Mouse (Mus musculus): ENCODE measurements around the gene Zfp526. TPM values are rescaled to one million over a fixed set of nuclear protein-coding genes. Genes with fewer than 3 reads are reported as not detected.

Gene Zfp526
- total and polyA plus RNA-seq, 3 experiments = 9.5 to 14.8 TPM; not detected in 1

- Histone ChIP-seq H3K79me2 (ENCODE audit: control insufficient read depth, insufficient read depth, low read length, poor library complexity) (peaks cover 32% of the 10 kb centered on the region), H3K9me3 (replicated peaks; ENCODE audit: insufficient read depth, low read length) (no peaks in the 10 kb centered on the region), H3K4me3 (ENCODE audit: control insufficient read depth in 1 of 2, insufficient read depth in 1 of 2, low read depth in 2 of 2, low read length in 2 of 2) (peak within 1 kb of the TSS; percentile 88 to 99), H3K9ac (ENCODE audit: control insufficient read depth, low read depth, low read length, poor library complexity, severe bottlenecking) (peak within 1 kb of the TSS; percentile 88), H3K27ac (ENCODE audit: control insufficient read depth, low read depth, low read length) (peak within 1 kb of the TSS; percentile 79), H3K4me1 (ENCODE audit: control insufficient read depth in 1 of 2, insufficient read depth in 2 of 2, low read length in 2 of 2) (peaks cover 0 to 7% of the 10 kb centered on the region in 2 experiments; a peak in 3 of 4 replicates), H3K27me3 (ENCODE audit: control insufficient read depth in 1 of 2, insufficient read depth in 2 of 2, low read length in 2 of 2) (no peaks in the 10 kb centered on the region), H3K36me3 (ENCODE audit: control insufficient read depth in 1 of 2, insufficient read depth in 2 of 2, low read length in 2 of 2) (peaks cover 0 to 2% of the 10 kb centered on the region in 2 experiments; a peak in 3 of 4 replicates)
- peak; percentile 92 for DNase-seq (ENCODE audit: low read depth, low spot score)
- no peak; the same call in 1 of the 2 replicates for TF ChIP-seq BHLHE40 (IDR thresholded peaks at IDR 0.05; ENCODE audit: borderline replicate concordance, low read depth, low read length)
- TF ChIP-seq GABPA (IDR thresholded peaks at IDR 0.05; ENCODE audit: low read depth, low read length) = no peak
- TF ChIP-seq ELF1 (IDR thresholded peaks at IDR 0.05; ENCODE audit: low read depth, low read length) = peak; percentile 49
- no peak for TF ChIP-seq TAL1 (IDR thresholded peaks at IDR 0.05; ENCODE audit: low read length)
- TF ChIP-seq USF1 (IDR thresholded peaks at IDR 0.05; ENCODE audit: low read depth, low read length) = no peak
- no peak for TF ChIP-seq TBP (IDR thresholded peaks at IDR 0.05; ENCODE audit: low read depth, low read length)
- no peak for TF ChIP-seq ZKSCAN1 (IDR thresholded peaks at IDR 0.05; ENCODE audit: low read depth, low read length)
- no peak for TF ChIP-seq CHD1 (IDR thresholded peaks at IDR 0.05; ENCODE audit: low read depth, low read length)
- TF ChIP-seq MAX (IDR thresholded peaks at IDR 0.05; ENCODE audit: low read length) = no peak
- TF ChIP-seq EP300 (IDR thresholded peaks at IDR 0.05; ENCODE audit: low read depth in 1 of 2, low read length in 2 of 2) = peak in 1 of 2 experiments; percentile 31; a peak in 1 of 4 replicates
- TF ChIP-seq NELFE (IDR thresholded peaks at IDR 0.05; ENCODE audit: low read depth, low read length) = peak; percentile 74
- no peak for TF ChIP-seq MYC (IDR thresholded peaks at IDR 0.05; ENCODE audit: low read depth, low read length)
- TF ChIP-seq POLR2AphosphoS2 (IDR thresholded peaks at IDR 0.05; ENCODE audit: low read length) = peak; percentile 50; the same call in 1 of the 2 replicates
- TF ChIP-seq SMC3 (IDR thresholded peaks at IDR 0.05; ENCODE audit: low read depth, low read length) = no peak
- TF ChIP-seq ZMIZ1 (IDR thresholded peaks at IDR 0.05; ENCODE audit: low read depth, low read length) = peak; percentile 81
- TF ChIP-seq ETS1 (IDR thresholded peaks at IDR 0.05; ENCODE audit: low read depth, low read length) = peak; percentile 51; the same call in 1 of the 2 replicates
- no peak for TF ChIP-seq CTCF (IDR thresholded peaks at IDR 0.05 in 2 of 3, conservative IDR thresholded peaks at IDR 0.05 in 1 of 3; ENCODE audit: control insufficient read depth in 1 of 3, insufficient read depth in 1 of 3, low read depth in 2 of 3, low read length in 3 of 3, poor library complexity in 1 of 3, severe bottlenecking in 1 of 3)
- no peak for TF ChIP-seq UBTF (IDR thresholded peaks at IDR 0.05; ENCODE audit: borderline replicate concordance, insufficient read depth, low read depth, low read length)
- TF ChIP-seq MAFK (IDR thresholded peaks at IDR 0.05; ENCODE audit: borderline replicate concordance, low read depth, low read length) = no peak
- TF ChIP-seq KAT2A (conservative IDR thresholded peaks at IDR 0.05; ENCODE audit: low read depth, low read length) = no peak
- TF ChIP-seq GATA1 (IDR thresholded peaks at IDR 0.05; ENCODE audit: low read depth, low read length) = no peak
- peak; percentile 65 for TF ChIP-seq NRF1 (IDR thresholded peaks at IDR 0.05; ENCODE audit: insufficient read depth, low read depth, low read length, poor library complexity, severe bottlenecking)
- peak; percentile 54 to 62; a peak in 3 of 4 replicates for TF ChIP-seq POLR2A (IDR thresholded peaks at IDR 0.05; ENCODE audit: control insufficient read depth in 1 of 2, insufficient read depth in 1 of 2, low read depth in 1 of 2, low read length in 2 of 2, poor library complexity in 1 of 2)
- TF ChIP-seq ZC3H11A (IDR thresholded peaks at IDR 0.05; ENCODE audit: low read depth, low read length) = no peak
- 0 out of 2 replicates have a peak, but pooled peaks have one; percentile 70 for TF ChIP-seq MXI1 (IDR thresholded peaks at IDR 0.05; ENCODE audit: low read depth, low read length)
- TF ChIP-seq HCFC1 (IDR thresholded peaks at IDR 0.05; ENCODE audit: low read depth, low read length) = peak; percentile 65
- peak; percentile 97; the same call in 1 of the 2 replicates for TF ChIP-seq MAZ (IDR thresholded peaks at IDR 0.05; ENCODE audit: low read depth, low read length)
- peak; percentile 81 for TF ChIP-seq SIN3A (IDR thresholded peaks at IDR 0.05; ENCODE audit: low read length)
- peak; percentile 61; the same call in 1 of the 2 replicates for TF ChIP-seq TCF12 (IDR thresholded peaks at IDR 0.05; ENCODE audit: low read depth, low read length)
- no peak for TF ChIP-seq RCOR1 (IDR thresholded peaks at IDR 0.05; ENCODE audit: low read depth, low read length)
Observed at GRCm38 (mm10) chr7:25250141-25250972, 29.1 kb downstream of the Zfp526 start, which contains the start of gene Erf. Erf (minus strand) TSS chr7:25250761.
